Mouse (Mus musculus) C2C12 (cell line): Measurements from ENCODE around the gene Fkrp. TPM values are rescaled to one million over a fixed set of nuclear protein-coding genes. Genes with fewer than 3 reads are reported as not detected.

Experiments
- H3K27me3 ChIP-seq: one replicate; pipeline ENCODE4 v1.6.1; 2011; ENCODE audit not compliant: control insufficient read depth, insufficient read depth, insufficient read length
- H3K36me3 ChIP-seq: one replicate; pipeline ENCODE4 v1.6.1; 2011; ENCODE audit not compliant: control insufficient read depth, insufficient read depth
- H3K4me3 ChIP-seq: one replicate; pipeline ENCODE4 v1.5.1; 2011; ENCODE audit warnings: mild to moderate bottlenecking, control low read depth; ENCODE audit not compliant: poor library complexity, insufficient read depth, severe bottlenecking
- H3K79me2 ChIP-seq: one replicate; pipeline ENCODE4 v1.6.1; 2011; ENCODE audit not compliant: control insufficient read depth, insufficient read depth
- H3K79me3 ChIP-seq: one replicate; pipeline ENCODE4 v1.6.1; 2011; ENCODE audit warnings: low read depth, control low read depth
- H3ac ChIP-seq: one replicate; pipeline ENCODE3; 2011; ENCODE audit warnings: low read depth; ENCODE audit not compliant: control insufficient read depth, insufficient read length
- CEBPB ChIP-seq: IDR thresholded peaks from one replicate; pipeline ENCODE4 v1.6.1; 2011; ENCODE audit warnings: low read depth, mild to moderate bottlenecking, control low read depth, moderate library complexity
- CTCF ChIP-seq: IDR thresholded peaks from one replicate; pipeline ENCODE4 v1.5.1; 2011; ENCODE audit not compliant: control insufficient read depth, insufficient read depth, insufficient read length
- FOSL1 ChIP-seq: IDR thresholded peaks from one replicate; pipeline ENCODE4 v1.8.0; 2011; ENCODE audit warnings: mild to moderate bottlenecking, low read length; ENCODE audit not compliant: poor library complexity, insufficient read depth, severe bottlenecking
- MAX ChIP-seq: IDR thresholded peaks from one replicate; pipeline ENCODE4 v1.6.1; 2011; ENCODE audit warnings: mild to moderate bottlenecking, control low read depth
- MYOD1 ChIP-seq: IDR thresholded peaks from one replicate; pipeline ENCODE4 v1.6.1; 2011; ENCODE audit warnings: low read depth; ENCODE audit not compliant: control insufficient read depth, insufficient read length
- MYOG ChIP-seq: IDR thresholded peaks from one replicate; pipeline ENCODE4 v1.6.1; 2011; ENCODE audit not compliant: control insufficient read depth, insufficient read length; ENCODE audit errors: extremely low read depth
- USF1 ChIP-seq: IDR thresholded peaks from one replicate; pipeline ENCODE4 v1.6.1; 2011; ENCODE audit warnings: low read depth, mild to moderate bottlenecking, control low read depth, moderate library complexity
- polyA plus RNA-seq: library from polyadenylated mRNA; unstranded; fragments of >200 nt; fragmentation: generic; extraction: Trizol; gene quantifications from one replicate; pipeline ENCODE4 v1.2.1, GENCODE M21; 2012; ENCODE audit warnings: missing spikeins

Fkrp gene
- polyA plus RNA-seq, 1 experiment = 28.9 TPM

DNA sequence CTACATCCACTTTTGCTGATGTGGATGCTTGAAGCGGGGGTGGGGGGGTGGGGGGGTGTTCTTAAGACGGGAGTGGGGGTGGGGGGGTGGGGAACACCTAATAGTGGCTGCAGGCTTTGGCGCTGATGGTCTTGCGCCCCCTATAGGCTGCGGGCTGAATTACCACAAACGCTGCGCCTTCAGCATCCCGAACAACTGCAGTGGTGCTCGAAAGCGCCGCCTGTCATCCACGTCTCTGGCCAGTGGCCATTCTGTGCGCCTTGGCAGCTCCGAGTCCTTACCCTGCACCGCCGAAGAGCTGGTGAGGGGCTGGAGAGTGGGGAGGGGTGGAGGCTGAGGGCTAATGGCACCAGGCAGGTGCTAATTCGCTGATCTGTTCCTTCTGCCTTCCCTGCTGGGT, 32.0 kb upstream of the Fkrp start:
- peaks cover 5% of the 10 kb centered on the region for H3K36me3 ChIP-seq
- TF ChIP-seq USF1 (no peak), CTCF (peak; percentile 34)
- no peaks in the 10 kb centered on the region for H3K79me2 ChIP-seq
- no peaks in the 10 kb centered on the region for H3K79me3 ChIP-seq
- H3K27me3 ChIP-seq = no peaks in the 10 kb centered on the region
- no peak overlapping the region for H3K4me3 ChIP-seq
- H3ac ChIP-seq = no peak overlapping the region

DNA sequence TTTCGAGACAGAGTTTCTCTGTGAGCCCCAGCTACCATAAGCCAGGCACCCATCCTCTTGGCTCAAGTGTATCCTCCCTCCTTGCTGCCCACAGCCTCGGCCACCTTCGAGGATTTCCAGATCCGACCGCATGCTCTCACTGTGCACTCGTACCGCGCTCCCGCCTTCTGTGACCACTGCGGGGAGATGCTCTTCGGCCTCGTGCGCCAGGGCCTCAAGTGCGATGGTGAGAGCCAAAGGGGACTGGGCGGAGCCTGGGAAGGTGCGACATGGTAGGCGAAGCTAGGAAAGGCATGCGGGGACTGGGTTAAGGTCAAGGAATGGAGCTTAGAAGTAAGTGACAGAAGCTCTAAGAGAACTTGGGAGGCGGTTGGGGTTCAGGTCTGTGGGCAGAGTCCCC, 31.0 kb upstream of the Fkrp start:
- TF ChIP-seq MYOD1 = no peak
- no peak for TF ChIP-seq USF1
- no peak for TF ChIP-seq CTCF
- no peak for TF ChIP-seq CEBPB
- no peak for TF ChIP-seq MYOG
- TF ChIP-seq MAX = no peak
- TF ChIP-seq FOSL1 = no peak
- no peak overlapping the region for H3K4me3 ChIP-seq
- H3K79me2 ChIP-seq = no peaks in the 10 kb centered on the region
- no peaks in the 10 kb centered on the region for H3K79me3 ChIP-seq
- no peak overlapping the region for H3ac ChIP-seq
- no peaks in the 10 kb centered on the region for H3K27me3 ChIP-seq
- peaks cover 5% of the 10 kb centered on the region for H3K36me3 ChIP-seq

DNA sequence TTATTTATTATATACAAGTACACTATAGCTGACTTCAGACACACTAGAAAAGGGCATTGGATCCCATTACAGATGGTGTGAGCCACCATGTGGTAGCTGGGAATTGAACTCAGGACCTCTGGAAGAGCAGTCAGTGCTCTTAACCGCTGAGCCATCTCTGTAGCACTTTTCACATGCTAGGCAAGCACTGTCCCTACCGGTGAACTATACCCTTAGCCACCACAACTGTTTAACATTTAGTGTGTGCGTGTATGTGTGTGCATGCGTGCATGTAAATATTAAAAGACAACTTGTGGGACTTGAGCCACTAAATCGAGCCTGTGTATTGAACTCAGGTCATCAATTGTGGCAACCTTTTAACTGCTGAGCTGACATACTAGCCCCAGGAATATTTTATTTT, 30.2 kb upstream of the Fkrp start:
- Histone ChIP-seq H3K79me3 (no peaks in the 10 kb centered on the region), H3K36me3 (peaks cover 5% of the 10 kb centered on the region), H3ac (no peak overlapping the region), H3K27me3 (no peaks in the 10 kb centered on the region), H3K79me2 (no peaks in the 10 kb centered on the region), H3K4me3 (no peak overlapping the region)
- TF ChIP-seq CEBPB (no peak), CTCF (no peak), USF1 (no peak), MAX (no peak), MYOG (no peak), MYOD1 (no peak), FOSL1 (no peak)

DNA sequence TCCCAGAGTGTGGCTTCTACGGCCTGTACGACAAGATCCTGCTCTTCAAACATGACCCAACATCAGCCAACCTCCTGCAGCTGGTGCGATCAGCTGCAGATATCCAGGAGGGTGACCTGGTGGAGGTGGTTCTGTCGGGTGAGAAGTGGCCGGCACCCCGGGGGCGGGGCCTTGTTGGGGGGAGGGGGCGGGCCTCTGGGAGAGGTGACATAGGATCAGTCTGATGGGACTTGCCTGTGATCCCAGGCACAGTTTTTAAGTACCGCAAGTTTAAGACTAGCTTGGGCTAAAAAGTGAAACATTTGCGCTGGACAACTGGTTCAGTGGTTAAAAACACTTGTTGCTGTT, 29.3 kb upstream of the Fkrp start:
- TF ChIP-seq MYOD1 (no peak), CTCF (no peak)
- Histone ChIP-seq H3K79me3 (no peaks in the 10 kb centered on the region), H3K27me3 (no peaks in the 10 kb centered on the region), H3K79me2 (no peaks in the 10 kb centered on the region), H3K36me3 (peaks cover 5% of the 10 kb centered on the region), H3K4me3 (no peak overlapping the region), H3ac (no peak overlapping the region)

DNA sequence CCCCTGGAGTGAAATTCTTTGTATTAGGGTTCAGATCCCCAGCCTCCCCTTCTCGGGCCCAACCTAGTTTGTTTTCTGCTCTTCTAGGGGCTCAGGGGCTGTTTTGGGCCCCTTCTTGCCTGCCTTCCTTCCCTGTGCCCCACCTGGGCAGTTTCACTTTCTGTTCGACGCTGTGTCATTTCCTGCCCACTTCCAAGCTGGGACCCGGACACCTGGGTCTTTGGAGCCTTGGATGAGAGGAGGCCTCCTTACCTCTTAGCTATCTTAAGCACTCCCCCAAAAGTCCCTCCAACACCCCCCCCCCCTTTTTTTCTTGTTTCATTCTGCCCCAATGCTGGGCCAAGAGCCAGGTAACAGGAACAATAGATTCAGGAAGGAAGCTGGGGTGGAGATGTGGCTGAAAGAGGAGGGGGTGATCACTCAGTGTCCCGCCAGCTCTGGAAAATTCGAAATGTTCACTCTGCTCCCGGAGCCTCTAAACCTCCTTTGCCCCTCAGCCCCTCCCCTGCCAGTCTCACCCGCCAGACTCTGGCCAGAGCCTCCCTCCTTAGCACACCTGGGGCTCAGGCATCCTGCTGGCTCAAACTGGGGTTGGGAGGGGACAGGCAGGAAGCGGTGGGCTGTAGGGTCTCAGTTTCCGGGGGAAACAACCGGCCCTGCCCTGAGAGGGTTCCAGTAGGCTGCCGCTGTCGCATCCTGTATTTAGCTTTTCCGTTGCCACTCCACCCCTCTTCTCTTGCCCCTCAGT, 28.7 kb upstream of the Fkrp start:
- TF ChIP-seq MYOG (no peak), MAX (no peak), CEBPB (no peak), MYOD1 (no peak), USF1 (no peak), CTCF (no peak), FOSL1 (no peak)
- Histone ChIP-seq H3K79me2 (no peaks in the 10 kb centered on the region), H3K36me3 (peaks cover 1% of the 10 kb centered on the region), H3ac (no peak overlapping the region), H3K27me3 (no peaks in the 10 kb centered on the region), H3K79me3 (no peaks in the 10 kb centered on the region), H3K4me3 (no peak overlapping the region)

DNA sequence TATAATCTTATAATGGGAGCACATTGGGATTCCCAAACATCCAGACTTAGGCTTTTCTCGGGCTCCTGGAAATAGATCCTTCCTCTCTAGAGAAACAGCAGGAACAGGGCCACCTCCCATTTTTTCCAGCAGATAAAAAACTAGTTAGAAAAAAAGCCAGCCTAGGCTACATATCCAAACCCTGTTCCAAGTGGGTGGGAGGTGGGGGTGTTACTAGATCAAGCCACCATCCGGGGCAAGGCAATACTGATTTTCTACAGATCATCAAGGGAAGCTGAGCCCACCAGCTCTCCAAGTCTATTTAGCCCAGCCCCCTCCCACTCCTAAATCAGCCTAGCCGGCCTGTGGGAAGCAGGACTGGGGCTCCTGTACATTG, 28.2 kb upstream of the Fkrp start:
- no peaks in the 10 kb centered on the region for H3K27me3 ChIP-seq
- H3K79me3 ChIP-seq = no peaks in the 10 kb centered on the region
- no peak for TF ChIP-seq CTCF
- no peak for TF ChIP-seq CEBPB
- no peak for TF ChIP-seq MYOD1
- TF ChIP-seq USF1 = no peak
- TF ChIP-seq MYOG = no peak
- no peak for TF ChIP-seq MAX
- no peak for TF ChIP-seq FOSL1
- no peaks in the 10 kb centered on the region for H3K36me3 ChIP-seq
- H3ac ChIP-seq = no peak overlapping the region
- no peaks in the 10 kb centered on the region for H3K79me2 ChIP-seq
- H3K4me3 ChIP-seq = no peak overlapping the region
